Mouse (Mus musculus): ENCODE measurements around the gene Eloa.

- TF ChIP-seq CTCF (IDR thresholded peaks at IDR 0.05; ENCODE audit: borderline replicate concordance, insufficient read depth, low read length) (no peak), POLR2A (IDR thresholded peaks at IDR 0.05; ENCODE audit: low read depth, low read length) (no peak)
Measured at GRCm38 (mm10) chr4:135986301-135986942, 35.1 kb downstream of the Eloa start.
